Mouse (Mus musculus): Measurements from ENCODE around the gene Rps8. TPM values are rescaled to one million over a fixed set of nuclear protein-coding genes. Genes with fewer than 3 reads are reported as not detected.

The Rps8 gene
- polyA plus RNA-seq, 1 experiment from 2014 or later = 834 TPM

GRCm38 (mm10) chr4:117169936-117170335, 13.9 kb upstream of the Rps8 start:
- Histone ChIP-seq H3K4me3 (no peak overlapping the region), H3K9ac (no peak overlapping the region; the same call in 1 of the 2 replicates), H3K4me1 (no peaks in the 10 kb centered on the region), H3K27me3 (no peaks in the 10 kb centered on the region), H3K9me3 (no peaks in the 10 kb centered on the region), H3K27ac (no peak overlapping the region), H3K36me3 (peaks cover 94% of the 10 kb centered on the region), H3K4me2 (replicated peaks) (no peak overlapping the region)
- no peak for ATAC-seq (ENCODE audit: insufficient number of reproducible peaks, insufficient read depth, low FRiP score, low TSS enrichment)
- 92% methylated on average over 5 of the region's 5 CpGs for WGBS

- H3K4me3 ChIP-seq = no peak overlapping the region
- H3K27ac ChIP-seq = no peak overlapping the region
- no peaks in the 10 kb centered on the region for H3K4me1 ChIP-seq
- no peaks in the 10 kb centered on the region for H3K9me3 ChIP-seq
- peaks cover 65% of the 10 kb centered on the region for H3K36me3 ChIP-seq
- no peaks in the 10 kb centered on the region for H3K27me3 ChIP-seq
- ATAC-seq (ENCODE audit: insufficient number of reproducible peaks, insufficient read depth, low FRiP score, low TSS enrichment) = no peak
- no peak overlapping the region for H3K4me2 ChIP-seq (replicated peaks)
- H3K9ac ChIP-seq = no peak overlapping the region
- 72% methylated on average over 4 of the region's 4 CpGs for WGBS
These were observed 5.1 kb upstream of the Rps8 start for GRCm38 (mm10) chr4:117161183-117161582.

- Histone ChIP-seq H3K4me3 (no peak overlapping the region), H3K4me1 (peaks cover 5% of the 10 kb centered on the region; the same call in 1 of the 2 replicates), H3K9me3 (no peaks in the 10 kb centered on the region), H3K36me3 (peaks cover 51% of the 10 kb centered on the region), H3K27ac (no peak overlapping the region), H3K9ac (no peak overlapping the region), H3K4me2 (replicated peaks) (no peak overlapping the region), H3K27me3 (no peaks in the 10 kb centered on the region)
- WGBS = 86% methylated on average over 10 of the region's 10 CpGs
- no peak for ATAC-seq (ENCODE audit: insufficient number of reproducible peaks, insufficient read depth, low FRiP score, low TSS enrichment)
These were observed 3.6 kb upstream of the Rps8 start for GRCm38 (mm10) chr4:117159666-117160065.

GRCm38 (mm10) chr4:117156372-117156771, 329 bp upstream of the Rps8 start:
- H3K9me3 ChIP-seq = no peaks in the 10 kb centered on the region
- peak overlapping the region; percentile 96; the same call in 1 of the 2 replicates for H3K27ac ChIP-seq
- H3K4me2 ChIP-seq (replicated peaks) = peak overlapping the region; percentile 92
- H3K27me3 ChIP-seq = no peaks in the 10 kb centered on the region
- 0 out of 2 replicates have a peak, but pooled peaks have one; percentile 1 for ATAC-seq (ENCODE audit: insufficient number of reproducible peaks, insufficient read depth, low FRiP score, low TSS enrichment)
- H3K4me3 ChIP-seq = peak overlapping the region; percentile 98
- H3K36me3 ChIP-seq = peaks cover 55% of the 10 kb centered on the region
- 34% methylated on average over 6 of the region's 6 CpGs for WGBS
- H3K4me1 ChIP-seq = peaks cover 24% of the 10 kb centered on the region
- H3K9ac ChIP-seq = no peak overlapping the region

- Histone ChIP-seq H3K4me3 (peak overlapping the region; percentile 98), H3K4me2 (replicated peaks) (peak overlapping the region; percentile 92), H3K9me3 (no peaks in the 10 kb centered on the region), H3K9ac (peak overlapping the region; percentile 99), H3K36me3 (peaks cover 56% of the 10 kb centered on the region), H3K4me1 (peaks cover 24% of the 10 kb centered on the region), H3K27ac (peak overlapping the region; percentile 96), H3K27me3 (no peaks in the 10 kb centered on the region)
- ATAC-seq (ENCODE audit: insufficient number of reproducible peaks, insufficient read depth, low FRiP score, low TSS enrichment) = no peak
- 2% methylated on average over 44 of the region's 44 CpGs for WGBS
These were observed 837 bp downstream of the Rps8 start for GRCm38 (mm10) chr4:117155020-117155791.

GRCm38 (mm10) chr4:117152714-117153113, 3.3 kb downstream of the Rps8 start:
- 81% methylated on average over 5 of the region's 5 CpGs for WGBS
- no peak for ATAC-seq (ENCODE audit: insufficient number of reproducible peaks, insufficient read depth, low FRiP score, low TSS enrichment)
- no peaks in the 10 kb centered on the region for H3K27me3 ChIP-seq
- peaks cover 24% of the 10 kb centered on the region for H3K4me1 ChIP-seq
- no peak overlapping the region for H3K4me2 ChIP-seq (replicated peaks)
- H3K36me3 ChIP-seq = peaks cover 60% of the 10 kb centered on the region
- no peaks in the 10 kb centered on the region for H3K9me3 ChIP-seq
- no peak overlapping the region; the same call in 1 of the 2 replicates for H3K4me3 ChIP-seq
- no peak overlapping the region for H3K27ac ChIP-seq
- peak overlapping the region; percentile 10; the same call in 1 of the 2 replicates for H3K9ac ChIP-seq

- 80% methylated on average over 1 of the region's 1 CpGs for WGBS
- H3K36me3 ChIP-seq = peaks cover 60% of the 10 kb centered on the region
- no peaks in the 10 kb centered on the region for H3K9me3 ChIP-seq
- H3K9ac ChIP-seq = no peak overlapping the region
- no peak for ATAC-seq (ENCODE audit: insufficient number of reproducible peaks, insufficient read depth, low FRiP score, low TSS enrichment)
- peaks cover 24% of the 10 kb centered on the region for H3K4me1 ChIP-seq
- H3K27me3 ChIP-seq = no peaks in the 10 kb centered on the region
- no peak overlapping the region for H3K4me2 ChIP-seq (replicated peaks)
- H3K27ac ChIP-seq = no peak overlapping the region
- no peak overlapping the region for H3K4me3 ChIP-seq
These were observed 4.6 kb downstream of the Rps8 start for GRCm38 (mm10) chr4:117151416-117151815.

- Histone ChIP-seq H3K4me3 (no peak overlapping the region), H3K27me3 (no peaks in the 10 kb centered on the region), H3K27ac (no peak overlapping the region), H3K4me2 (replicated peaks) (no peak overlapping the region), H3K4me1 (peaks cover 24% of the 10 kb centered on the region), H3K36me3 (peaks cover 60% of the 10 kb centered on the region), H3K9me3 (no peaks in the 10 kb centered on the region), H3K9ac (no peak overlapping the region)
- no peak for ATAC-seq (ENCODE audit: insufficient number of reproducible peaks, insufficient read depth, low FRiP score, low TSS enrichment)
- 87% methylated on average over 6 of the region's 6 CpGs for WGBS
These were observed 5.8 kb downstream of the Rps8 start for GRCm38 (mm10) chr4:117150212-117150733.

- ATAC-seq (ENCODE audit: insufficient number of reproducible peaks, insufficient read depth, low FRiP score, low TSS enrichment) = no peak
- H3K27ac ChIP-seq = 0 out of 2 replicates have a peak overlapping the region, but pooled peaks have one; percentile 42
- WGBS = 69% methylated on average over 6 of the region's 6 CpGs
- no peak overlapping the region for H3K9ac ChIP-seq
- H3K4me2 ChIP-seq (replicated peaks) = no peak overlapping the region
- H3K4me3 ChIP-seq = no peak overlapping the region
- peaks cover 58% of the 10 kb centered on the region for H3K36me3 ChIP-seq
- no peaks in the 10 kb centered on the region for H3K27me3 ChIP-seq
- peaks cover 18% of the 10 kb centered on the region for H3K4me1 ChIP-seq
- no peaks in the 10 kb centered on the region for H3K9me3 ChIP-seq
These were observed 6.5 kb downstream of the Rps8 start for GRCm38 (mm10) chr4:117149291-117150211.

GRCm38 (mm10) chr4:117148815-117149214, 7.2 kb downstream of the Rps8 start:
- WGBS = 72% methylated on average over 24 of the region's 24 CpGs
- H3K36me3 ChIP-seq = peaks cover 50% of the 10 kb centered on the region
- H3K4me2 ChIP-seq (replicated peaks) = no peak overlapping the region
- ATAC-seq (ENCODE audit: insufficient number of reproducible peaks, insufficient read depth, low FRiP score, low TSS enrichment) = no peak
- no peak overlapping the region for H3K4me3 ChIP-seq
- H3K4me1 ChIP-seq = peaks cover 10% of the 10 kb centered on the region; the same call in 1 of the 2 replicates
- no peaks in the 10 kb centered on the region for H3K27me3 ChIP-seq
- no peaks in the 10 kb centered on the region for H3K9me3 ChIP-seq
- H3K27ac ChIP-seq = peak overlapping the region; percentile 42; the same call in 1 of the 2 replicates
- H3K9ac ChIP-seq = no peak overlapping the region

- no peak overlapping the region for H3K4me3 ChIP-seq
- ATAC-seq (ENCODE audit: insufficient number of reproducible peaks, insufficient read depth, low FRiP score, low TSS enrichment) = no peak
- H3K9ac ChIP-seq = no peak overlapping the region
- H3K9me3 ChIP-seq = no peaks in the 10 kb centered on the region
- peaks cover 44% of the 10 kb centered on the region for H3K36me3 ChIP-seq
- no peak overlapping the region for H3K27ac ChIP-seq
- H3K27me3 ChIP-seq = no peaks in the 10 kb centered on the region
- 0 out of 2 replicates have a peak, but pooled peaks cover 4% of the 10 kb centered on the region for H3K4me1 ChIP-seq
- H3K4me2 ChIP-seq (replicated peaks) = no peak overlapping the region
- 87% methylated on average over 18 of the region's 18 CpGs for WGBS
These were observed 7.9 kb downstream of the Rps8 start for GRCm38 (mm10) chr4:117148047-117148713.

Data from embryonic facial prominence, embryonic 12.5 days (tissue).